Mouse (Mus musculus) forebrain, embryonic 16.5 days (tissue): Measurements from ENCODE around the gene Cdh1. TPM values are rescaled to one million over a fixed set of nuclear protein-coding genes. Genes with fewer than 3 reads are reported as not detected.

Source experiments
- ATAC-seq: fragments of 200-750 bp; cut with Nextera tagmentation; 2 replicates; pipeline ENCODE4 v1.8.0; 2017; ENCODE audit warnings: mild to moderate bottlenecking, moderate library complexity
- H3K27ac ChIP-seq: fragments of 300-500 bp; sonication (generic); 2 replicates; pipeline ENCODE4 v1.5.1; 2014; ENCODE audit warnings: low read length, control low read depth
- H3K27me3 ChIP-seq: fragments of 300-500 bp; sonication (generic); replicated peaks from 2 replicates; pipeline ENCODE4 v1.6.1; 2014; ENCODE audit warnings: low read length; ENCODE audit not compliant: control insufficient read depth, insufficient read depth
- H3K36me3 ChIP-seq: fragments of 300-500 bp; sonication (generic); 2 replicates; pipeline ENCODE4 v1.6.1; 2014; ENCODE audit not compliant: control insufficient read depth, insufficient read depth
- H3K4me1 ChIP-seq: fragments of 300-500 bp; sonication (generic); replicated peaks from 2 replicates; pipeline ENCODE4 v1.6.1; 2014; ENCODE audit warnings: low read length; ENCODE audit not compliant: control insufficient read depth, insufficient read depth
- H3K4me2 ChIP-seq: fragments of 300-500 bp; sonication (generic); 2 replicates; pipeline ENCODE4 v1.6.1; 2014; ENCODE audit warnings: mild to moderate bottlenecking, low read length, control low read depth
- H3K4me3 ChIP-seq: fragments of 300-500 bp; sonication (generic); replicated peaks from 2 replicates; pipeline ENCODE4 v1.5.1; 2014; ENCODE audit warnings: mild to moderate bottlenecking, low read length, control low read depth
- H3K9ac ChIP-seq: fragments of 300-500 bp; sonication (generic); replicated peaks from 2 replicates; pipeline ENCODE4 v1.6.1; 2014; ENCODE audit warnings: low read depth, low read length, control low read depth
- H3K9me3 ChIP-seq: fragments of 300-500 bp; sonication (generic); 2 replicates; pipeline ENCODE4 v1.6.1; 2016; ENCODE audit warnings: low read length; ENCODE audit not compliant: control insufficient read depth
- WGBS: fragments of 180-500 bp; shearing (Covaris S2); extraction: QIAGEN DNeasy Blood & Tissue Kit; methylation state at CpG from one replicate; pipeline ENCODE4 v1.1.7; 2014; 5-methylcytosine and 5-hydroxymethylcytosine counted together
- polyA plus RNA-seq: library from polyadenylated mRNA; unstranded; fragments of >200 nt; fragmentation: Nextera tagmentation; extraction: Ambion mirVana; gene quantifications from 2 replicates; pipeline ENCODE4 v1.2.1, GENCODE M21; 2015

Gene Cdh1
- polyA plus RNA-seq, 1 experiment from 2014 or later: 3.0 TPM

GRCm38 (mm10) chr8:106640921-106641320 lies 37.8 kb downstream of the Cdh1 start:
- no peaks in the 10 kb centered on the region for H3K4me1 ChIP-seq
- H3K27me3 ChIP-seq: no peaks in the 10 kb centered on the region
- WGBS: 79% methylated on average over 5 of the region's 5 CpGs

GRCm38 (mm10) chr8:106642172-106642571 lies 39.0 kb downstream of the Cdh1 start:
- no peak for ATAC-seq
- no peak overlapping the region for H3K4me3 ChIP-seq
- H3K27ac ChIP-seq: no peak overlapping the region
- H3K4me1 ChIP-seq: no peaks in the 10 kb centered on the region
- H3K27me3 ChIP-seq: no peaks in the 10 kb centered on the region
- 76% methylated on average over 2 of the region's 2 CpGs for WGBS
- H3K36me3 ChIP-seq: no peaks in the 10 kb centered on the region
- H3K4me2 ChIP-seq: no peak overlapping the region
- H3K9ac ChIP-seq: no peak overlapping the region
- no peaks in the 10 kb centered on the region for H3K9me3 ChIP-seq

More at GRCm38 (mm10) chr8:106640921-106641320, 37.8 kb downstream of the Cdh1 start:
- no peak overlapping the region for H3K9ac ChIP-seq
- H3K27ac ChIP-seq: no peak overlapping the region
- H3K9me3 ChIP-seq: no peaks in the 10 kb centered on the region
- no peak for ATAC-seq
- H3K36me3 ChIP-seq: no peaks in the 10 kb centered on the region
- no peak overlapping the region for H3K4me2 ChIP-seq
- no peak overlapping the region for H3K4me3 ChIP-seq

DNA sequence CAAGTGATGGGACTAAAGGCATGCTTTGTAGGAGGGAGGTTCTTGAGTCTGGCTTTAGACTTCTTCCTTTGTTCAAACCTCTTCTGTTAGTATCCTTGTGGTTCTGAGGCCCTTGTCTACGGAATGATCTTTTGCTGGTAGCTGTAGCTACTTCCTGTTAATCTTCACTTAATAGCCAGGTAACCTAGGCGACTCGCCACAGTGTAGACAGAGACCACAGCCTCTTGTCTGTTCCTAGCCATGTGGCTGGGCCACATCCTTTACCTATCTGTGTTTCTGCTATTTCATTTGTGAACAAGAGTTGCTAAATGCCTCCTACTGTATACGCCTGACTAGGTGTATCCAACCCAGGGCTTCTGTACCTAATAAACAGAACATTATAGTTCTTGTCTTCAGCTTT lies 39.9 kb downstream of the Cdh1 start:
- Histone ChIP-seq H3K4me3 (no peak overlapping the region), H3K4me1 (no peaks in the 10 kb centered on the region), H3K27ac (no peak overlapping the region), H3K27me3 (no peaks in the 10 kb centered on the region), H3K9ac (no peak overlapping the region), H3K9me3 (no peaks in the 10 kb centered on the region), H3K4me2 (no peak overlapping the region), H3K36me3 (no peaks in the 10 kb centered on the region)
- ATAC-seq: no peak
- 94% methylated on average over 4 of the region's 4 CpGs for WGBS

DNA sequence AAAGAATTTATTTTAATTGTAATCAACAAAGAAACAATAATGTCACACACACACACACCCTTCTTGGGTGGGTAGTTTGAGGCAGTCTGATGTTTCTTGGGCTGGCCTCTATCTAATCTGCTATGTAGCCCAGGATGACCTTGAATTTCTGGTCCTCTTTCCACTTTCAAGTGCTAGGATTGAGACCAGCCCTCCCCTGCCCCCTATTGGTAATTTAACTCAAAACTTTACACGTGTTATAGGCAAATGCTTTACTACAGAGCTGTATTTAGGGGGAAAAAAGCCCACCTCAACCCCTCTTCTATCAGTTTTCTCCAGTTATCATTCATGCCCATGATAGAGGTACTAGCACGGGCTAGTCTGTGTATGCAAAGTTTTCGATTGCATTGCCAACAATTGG lies 41.8 kb downstream of the Cdh1 start:
- no peak for ATAC-seq
- Histone ChIP-seq H3K9ac (no peak overlapping the region), H3K4me2 (no peak overlapping the region), H3K36me3 (no peaks in the 10 kb centered on the region), H3K27ac (no peak overlapping the region), H3K4me3 (no peak overlapping the region), H3K4me1 (no peaks in the 10 kb centered on the region), H3K27me3 (no peaks in the 10 kb centered on the region), H3K9me3 (no peaks in the 10 kb centered on the region)
- WGBS: 37% methylated on average over 3 of the region's 3 CpGs

DNA sequence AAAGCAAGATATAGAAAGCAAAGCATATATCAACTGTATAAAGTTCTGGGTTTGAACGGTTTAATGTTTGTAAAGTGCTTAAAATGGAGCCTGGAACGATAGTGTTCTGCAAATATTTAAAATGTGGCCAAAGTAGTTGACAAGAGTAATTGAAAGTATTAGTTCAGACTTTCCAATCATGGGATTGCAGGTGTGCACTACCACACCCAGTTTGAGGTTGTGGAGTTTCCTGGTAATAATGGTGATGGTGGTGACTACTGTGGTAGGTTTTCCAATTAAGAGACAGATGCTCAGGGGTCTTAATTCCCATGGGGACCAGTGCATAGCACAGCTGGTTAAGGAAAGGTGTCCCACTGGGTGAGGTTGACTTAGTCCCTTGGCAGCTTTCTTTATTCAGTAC lies 43.0 kb downstream of the Cdh1 start:
- WGBS: 93% methylated on average over 2 of the region's 2 CpGs
- Histone ChIP-seq H3K4me2 (no peak overlapping the region), H3K36me3 (no peaks in the 10 kb centered on the region), H3K4me3 (no peak overlapping the region), H3K9ac (no peak overlapping the region), H3K27ac (no peak overlapping the region), H3K27me3 (no peaks in the 10 kb centered on the region), H3K9me3 (no peaks in the 10 kb centered on the region), H3K4me1 (no peaks in the 10 kb centered on the region)
- no peak for ATAC-seq

- H3K36me3 ChIP-seq: no peaks in the 10 kb centered on the region
- H3K4me3 ChIP-seq: no peak overlapping the region
- no peaks in the 10 kb centered on the region for H3K9me3 ChIP-seq
- no peak overlapping the region for H3K4me2 ChIP-seq
- no peak for ATAC-seq
- WGBS: 88% methylated on average over 5 of the region's 5 CpGs
- H3K27me3 ChIP-seq: no peaks in the 10 kb centered on the region
- H3K9ac ChIP-seq: no peak overlapping the region
- H3K27ac ChIP-seq: no peak overlapping the region
- no peaks in the 10 kb centered on the region for H3K4me1 ChIP-seq
These were observed 43.6 kb downstream of the Cdh1 start for GRCm38 (mm10) chr8:106646731-106647130.

GRCm38 (mm10) chr8:106647387-106647786 lies 44.2 kb downstream of the Cdh1 start:
- 33% methylated on average over 2 of the region's 2 CpGs for WGBS
- H3K9ac ChIP-seq: no peak overlapping the region
- no peaks in the 10 kb centered on the region for H3K36me3 ChIP-seq
- H3K4me2 ChIP-seq: no peak overlapping the region
- H3K4me3 ChIP-seq: no peak overlapping the region
- H3K27ac ChIP-seq: no peak overlapping the region
- no peaks in the 10 kb centered on the region for H3K27me3 ChIP-seq
- ATAC-seq: no peak
- no peaks in the 10 kb centered on the region for H3K4me1 ChIP-seq
- no peaks in the 10 kb centered on the region for H3K9me3 ChIP-seq

DNA sequence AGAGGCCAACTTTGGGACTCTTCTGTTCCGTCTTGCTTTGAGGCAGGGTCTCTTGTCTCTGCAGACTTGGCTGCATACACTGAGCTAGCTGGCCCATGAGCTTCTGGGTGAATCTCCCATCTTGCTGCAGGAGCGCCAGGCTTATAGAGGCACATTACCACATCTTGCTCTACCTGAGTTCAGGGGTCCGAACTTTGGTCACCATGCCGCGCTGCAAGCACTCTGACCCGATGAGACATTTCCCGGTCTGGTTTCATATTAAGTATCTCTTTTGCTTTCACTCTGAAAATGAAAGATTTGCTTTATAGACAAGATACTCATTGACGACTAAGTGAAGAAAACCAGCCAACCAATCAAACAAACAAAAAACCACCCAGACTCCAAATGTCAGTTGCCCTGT lies 45.3 kb downstream of the Cdh1 start:
- no peaks in the 10 kb centered on the region for H3K36me3 ChIP-seq
- 95% methylated on average over 8 of the region's 8 CpGs for WGBS
- H3K4me3 ChIP-seq: no peak overlapping the region
- no peak for ATAC-seq
- no peak overlapping the region for H3K27ac ChIP-seq
- H3K4me2 ChIP-seq: no peak overlapping the region
- no peak overlapping the region for H3K9ac ChIP-seq
- H3K4me1 ChIP-seq: no peaks in the 10 kb centered on the region
- no peaks in the 10 kb centered on the region for H3K9me3 ChIP-seq
- H3K27me3 ChIP-seq: no peaks in the 10 kb centered on the region

GRCm38 (mm10) chr8:106651994-106652393 lies 48.8 kb downstream of the Cdh1 start:
- no peak overlapping the region for H3K27ac ChIP-seq
- no peaks in the 10 kb centered on the region for H3K9me3 ChIP-seq
- no peak overlapping the region for H3K9ac ChIP-seq
- H3K4me1 ChIP-seq: no peaks in the 10 kb centered on the region
- WGBS: 97% methylated on average over 3 of the region's 3 CpGs
- no peak for ATAC-seq
- no peaks in the 10 kb centered on the region for H3K27me3 ChIP-seq
- H3K36me3 ChIP-seq: no peaks in the 10 kb centered on the region
- no peak overlapping the region for H3K4me2 ChIP-seq
- no peak overlapping the region for H3K4me3 ChIP-seq

- Histone ChIP-seq H3K27ac (no peak overlapping the region), H3K4me3 (no peak overlapping the region), H3K36me3 (no peaks in the 10 kb centered on the region), H3K27me3 (no peaks in the 10 kb centered on the region), H3K9ac (no peak overlapping the region), H3K9me3 (no peaks in the 10 kb centered on the region), H3K4me1 (no peaks in the 10 kb centered on the region), H3K4me2 (no peak overlapping the region)
- no peak for ATAC-seq
These were observed 52.9 kb downstream of the Cdh1 start for GRCm38 (mm10) chr8:106656046-106656445.
